Mouse (Mus musculus): ENCODE measurements around the gene Gm14418. TPM values are rescaled to one million over a fixed set of nuclear protein-coding genes. Genes with fewer than 3 reads are reported as not detected.
A peak's percentile ranks its signal among the peaks of the same experiment; 100 is the strongest.
"Not testable (repeated sequence)": the region's sequence is repeated elsewhere in the genome, so short reads cannot be mapped to it uniquely, and the experiment has no call there.

Gene Gm14418
- 0.94 and 1.1 TPM in 2 replicates for polyA plus RNA-seq (2012; rRNA removed)

GRCm38 (mm10) chr2:177398096-177398495 is at the start of gene Gm14418:
Gene Gm14418 (minus strand): TSS chr2:177398320.
- not testable (repeated sequence) for H3K4me1 ChIP-seq (ENCODE audit: control insufficient read depth, insufficient read depth, low read length); DNase-seq
- 25% methylated on average over 6 of the region's 6 CpGs for WGBS
- peak within 1 kb of the TSS; percentile 33 for H3K4me3 ChIP-seq (replicated peaks; ENCODE audit: extremely low read depth, low read depth, low read length)

Other genes starting within 250 kb of the Gm14418 start
- gene Gm14410, start 191.9 kb downstream of the Gm14418 start, polyA plus RNA-seq (2012; rRNA removed), result 2.8 and 4.4 TPM in 2 replicates
- gene Gm14409, start 131.3 kb downstream of the Gm14418 start, polyA plus RNA-seq (2012; rRNA removed), result not detected in 2 replicates
- gene Gm14412, start 74.0 kb downstream of the Gm14418 start, polyA plus RNA-seq (2012; rRNA removed), result 0.09 TPM in 2 replicates
- gene Zfp970, start 66.4 kb upstream of the Gm14418 start, polyA plus RNA-seq (2012; rRNA removed), result 5.1 and 5.2 TPM in 2 replicates
- gene Gm14403, start 99.9 kb upstream of the Gm14418 start, polyA plus RNA-seq (2012; rRNA removed), result 1.1 and 1.3 TPM in 2 replicates
- gene Gm14406, start 179.9 kb upstream of the Gm14418 start, polyA plus RNA-seq (2012; rRNA removed), result not detected in 2 replicates